Mouse (Mus musculus): Measurements from ENCODE around the gene Gm11939. TPM values are rescaled to one million over a fixed set of nuclear protein-coding genes. Genes with fewer than 3 reads are reported as not detected.

Gm11939 gene
- polyA plus RNA-seq, 1 experiment from 2014 or later: not detected

GRCm38 (mm10) chr11:99557976-99558745, 1.1 kb downstream of the Gm11939 start:
- Histone ChIP-seq H3K9ac (no peak overlapping the region), H3K36me3 (no peaks in the 10 kb centered on the region), H3K27me3 (no peaks in the 10 kb centered on the region), H3K4me2 (no peak overlapping the region), H3K4me1 (no peaks in the 10 kb centered on the region), H3K27ac (no peak overlapping the region), H3K4me3 (no peak overlapping the region), H3K9me3 (no peaks in the 10 kb centered on the region)
- no peak for ATAC-seq (ENCODE audit: insufficient number of reproducible peaks, low FRiP score, low TSS enrichment, low read depth)
- 81% methylated on average over 3 of the region's 3 CpGs for WGBS

DNA sequence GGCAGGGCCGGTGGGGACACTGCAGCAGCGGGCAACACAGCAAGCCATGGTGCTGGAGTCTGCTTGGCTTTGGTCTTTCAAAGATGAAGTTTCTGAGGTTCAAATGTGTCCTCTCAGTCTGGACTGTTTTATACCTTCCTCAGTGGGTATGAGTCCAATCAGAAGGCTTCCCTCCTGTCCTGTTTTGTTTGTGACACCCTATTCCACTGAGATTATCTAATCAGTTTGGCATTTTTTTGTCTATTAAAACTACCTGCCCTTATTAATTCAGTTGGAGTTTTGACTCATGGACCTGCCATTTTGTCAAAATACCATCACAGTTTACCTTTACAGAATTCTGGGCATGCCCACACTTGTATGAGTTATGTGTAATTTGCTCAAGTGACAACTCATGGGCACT, 2.5 kb downstream of the Gm11939 start, which contains the start of gene Krtap3-2:
Krtap3-2 (minus strand) TSS at position 101 of the 400 bp plus-strand sequence.
- WGBS: 62% methylated on average over 2 of the region's 2 CpGs
- no peak for ATAC-seq (ENCODE audit: insufficient number of reproducible peaks, low FRiP score, low TSS enrichment, low read depth)
- no peaks in the 10 kb centered on the region for H3K36me3 ChIP-seq
- H3K9ac ChIP-seq: no peak within 1 kb of the TSS
- H3K27ac ChIP-seq: no peak within 1 kb of the TSS
- no peaks in the 10 kb centered on the region for H3K27me3 ChIP-seq
- H3K4me1 ChIP-seq: no peaks in the 10 kb centered on the region
- H3K4me3 ChIP-seq: no peak within 1 kb of the TSS
- no peak within 1 kb of the TSS for H3K4me2 ChIP-seq
- no peaks in the 10 kb centered on the region for H3K9me3 ChIP-seq

- no peaks in the 10 kb centered on the region for H3K27me3 ChIP-seq
- H3K4me2 ChIP-seq: no peak overlapping the region
- H3K9ac ChIP-seq: no peak overlapping the region
- WGBS: 83% methylated on average over 2 of the region's 2 CpGs
- H3K9me3 ChIP-seq: no peaks in the 10 kb centered on the region
- H3K4me3 ChIP-seq: no peak overlapping the region
- no peak overlapping the region for H3K27ac ChIP-seq
- ATAC-seq (ENCODE audit: insufficient number of reproducible peaks, low FRiP score, low TSS enrichment, low read depth): no peak
- no peaks in the 10 kb centered on the region for H3K4me1 ChIP-seq
- no peaks in the 10 kb centered on the region for H3K36me3 ChIP-seq
Measured at GRCm38 (mm10) chr11:99556195-99556594, 3.1 kb downstream of the Gm11939 start.

DNA sequence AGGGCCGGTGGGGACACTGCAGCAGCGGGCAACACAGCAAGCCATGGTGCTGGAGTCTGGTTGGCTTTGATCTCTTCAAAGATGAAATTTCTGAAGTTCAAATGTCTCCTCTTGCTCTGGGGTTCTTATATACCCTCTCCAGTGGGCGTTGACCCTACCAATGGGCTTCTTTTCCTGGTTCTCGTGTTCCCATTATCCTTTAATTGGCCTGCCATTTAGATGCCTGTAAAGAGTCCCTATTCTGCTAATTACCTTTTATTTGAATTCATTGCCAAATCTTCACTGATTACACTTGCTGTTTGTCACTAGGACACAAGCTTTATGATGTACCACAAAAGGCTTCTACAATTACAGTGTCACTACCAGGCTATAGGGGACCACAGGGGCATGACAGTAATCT, 8.5 kb downstream of the Gm11939 start, which contains the start of gene Krtap3-3:
Krtap3-3 (minus strand) TSS at position 101 of the 400 bp plus-strand sequence.
- 57% methylated on average over 4 of the region's 4 CpGs for WGBS

GRCm38 (mm10) chr11:99547892-99548291, 11.4 kb downstream of the Gm11939 start:
- no peaks in the 10 kb centered on the region for H3K27me3 ChIP-seq
- H3K9me3 ChIP-seq: no peaks in the 10 kb centered on the region
- no peak overlapping the region for H3K27ac ChIP-seq
- H3K4me2 ChIP-seq: no peak overlapping the region
- no peaks in the 10 kb centered on the region for H3K4me1 ChIP-seq
- no peak overlapping the region for H3K4me3 ChIP-seq
- H3K9ac ChIP-seq: no peak overlapping the region
- no peak for ATAC-seq (ENCODE audit: insufficient number of reproducible peaks, low FRiP score, low TSS enrichment, low read depth)
- H3K36me3 ChIP-seq: no peaks in the 10 kb centered on the region

More for the DNA sequence above, 8.5 kb downstream of the Gm11939 start, which contains the start of gene Krtap3-3:
- Histone ChIP-seq H3K27ac (no peak within 1 kb of the TSS), H3K4me3 (no peak within 1 kb of the TSS), H3K9me3 (no peaks in the 10 kb centered on the region), H3K4me2 (no peak within 1 kb of the TSS), H3K27me3 (no peaks in the 10 kb centered on the region), H3K4me1 (no peaks in the 10 kb centered on the region), H3K36me3 (no peaks in the 10 kb centered on the region), H3K9ac (no peak within 1 kb of the TSS)
- no peak for ATAC-seq (ENCODE audit: insufficient number of reproducible peaks, low FRiP score, low TSS enrichment, low read depth)

- H3K36me3 ChIP-seq: no peaks in the 10 kb centered on the region
- H3K9ac ChIP-seq: no peak overlapping the region
- H3K27me3 ChIP-seq: no peaks in the 10 kb centered on the region
- no peak overlapping the region for H3K4me2 ChIP-seq
- no peaks in the 10 kb centered on the region for H3K9me3 ChIP-seq
- H3K4me1 ChIP-seq: 0 out of 2 replicates have a peak, but pooled peaks cover 3% of the 10 kb centered on the region
- 59% methylated on average over 9 of the region's 9 CpGs for WGBS
- no peak overlapping the region for H3K4me3 ChIP-seq
- H3K27ac ChIP-seq: no peak overlapping the region
- no peak for ATAC-seq (ENCODE audit: insufficient number of reproducible peaks, low FRiP score, low TSS enrichment, low read depth)
Measured at GRCm38 (mm10) chr11:99539721-99540120, 19.5 kb downstream of the Gm11939 start.

DNA sequence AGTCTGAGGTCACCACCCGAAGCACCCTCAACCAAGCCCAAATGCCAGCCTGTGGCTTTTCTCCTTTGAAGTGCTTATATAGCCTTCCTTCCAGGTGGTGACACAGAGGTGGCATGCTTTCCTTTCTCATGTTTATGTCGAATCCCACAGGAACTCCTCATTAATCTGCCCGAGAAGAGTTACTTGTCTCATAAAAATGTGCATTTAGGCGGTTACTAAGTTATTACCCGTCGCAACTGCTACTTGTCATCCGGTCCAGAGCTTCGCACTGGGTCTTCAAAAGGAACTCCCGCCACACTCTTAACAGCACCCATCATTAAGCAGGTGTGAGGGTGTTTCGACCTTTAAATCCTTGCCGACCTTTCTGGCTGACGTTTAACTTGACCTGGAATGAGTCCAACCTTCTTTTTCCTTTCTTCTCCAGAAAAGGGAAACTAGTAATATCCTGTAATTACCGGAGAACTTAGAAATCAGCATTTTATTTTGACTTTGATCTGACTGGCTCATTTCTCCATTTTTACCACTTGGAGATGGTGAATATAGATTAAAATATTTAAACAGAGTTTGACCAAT, 37.9 kb downstream of the Gm11939 start, which contains the start of gene Krt39:
Krt39 (minus strand) TSS at position 51 of the 573 bp plus-strand sequence.
- no peaks in the 10 kb centered on the region for H3K36me3 ChIP-seq
- 23% methylated on average over 13 of the region's 13 CpGs for WGBS
- H3K4me2 ChIP-seq: no peak within 1 kb of the TSS
- no peak within 1 kb of the TSS for H3K27ac ChIP-seq
- no peaks in the 10 kb centered on the region for H3K27me3 ChIP-seq
- H3K4me3 ChIP-seq: no peak within 1 kb of the TSS
- no peak within 1 kb of the TSS for H3K9ac ChIP-seq
- no peaks in the 10 kb centered on the region for H3K9me3 ChIP-seq
- ATAC-seq (ENCODE audit: insufficient number of reproducible peaks, low FRiP score, low TSS enrichment, low read depth): no peak
- no peaks in the 10 kb centered on the region for H3K4me1 ChIP-seq

GRCm38 (mm10) chr11:99514098-99514497, 45.2 kb downstream of the Gm11939 start:
- H3K9ac ChIP-seq: no peak overlapping the region
- no peaks in the 10 kb centered on the region for H3K36me3 ChIP-seq
- no peaks in the 10 kb centered on the region for H3K9me3 ChIP-seq
- H3K4me3 ChIP-seq: no peak overlapping the region
- no peak overlapping the region for H3K27ac ChIP-seq
- no peak for ATAC-seq (ENCODE audit: insufficient number of reproducible peaks, low FRiP score, low TSS enrichment, low read depth)
- H3K4me1 ChIP-seq: no peaks in the 10 kb centered on the region
- no peak overlapping the region for H3K4me2 ChIP-seq
- H3K27me3 ChIP-seq: no peaks in the 10 kb centered on the region
- 75% methylated on average over 8 of the region's 8 CpGs for WGBS

Other genes with a start within 250 kb of the Gm11939 start
- gene Krt25, start 236.5 kb downstream of the Gm11939 start, polyA plus RNA-seq (2015; fragmentation: Nextera tagmentation; extraction: Ambion mirVana): not detected in 2 replicates
- gene Krt26, start 221.5 kb downstream of the Gm11939 start, polyA plus RNA-seq (2015; fragmentation: Nextera tagmentation; extraction: Ambion mirVana): not detected in 2 replicates
- gene Krt27, start 208.4 kb downstream of the Gm11939 start, polyA plus RNA-seq (2015; fragmentation: Nextera tagmentation; extraction: Ambion mirVana): not detected in 2 replicates
- gene Krt28, start 184.6 kb downstream of the Gm11939 start, polyA plus RNA-seq (2015; fragmentation: Nextera tagmentation; extraction: Ambion mirVana): 0.14 and 0.17 TPM in 2 replicates
- 625 and 642 TPM in 2 replicates for gene Krt10, start 170.1 kb downstream of the Gm11939 start, polyA plus RNA-seq (2015; fragmentation: Nextera tagmentation; extraction: Ambion mirVana)
- 0.15 and 0.61 TPM in 2 replicates for gene Krt12, start 137.2 kb downstream of the Gm11939 start, polyA plus RNA-seq (2015; fragmentation: Nextera tagmentation; extraction: Ambion mirVana)
- 0.20 and 0.32 TPM in 2 replicates for gene Krt20, start 121.3 kb downstream of the Gm11939 start, polyA plus RNA-seq (2015; fragmentation: Nextera tagmentation; extraction: Ambion mirVana)
- 23.0 and 24.2 TPM in 2 replicates for gene Krt23, start 66.3 kb downstream of the Gm11939 start, polyA plus RNA-seq (2015; fragmentation: Nextera tagmentation; extraction: Ambion mirVana)
- 0.15 TPM in 1 of 2 replicates, not detected in the other for gene Krt39, start 38.1 kb downstream of the Gm11939 start, polyA plus RNA-seq (2015; fragmentation: Nextera tagmentation; extraction: Ambion mirVana)
- gene Krt40, start 16.3 kb downstream of the Gm11939 start, polyA plus RNA-seq (2015; fragmentation: Nextera tagmentation; extraction: Ambion mirVana): not detected in 2 replicates
- gene Krtap3-3, start 8.6 kb downstream of the Gm11939 start, polyA plus RNA-seq (2015; fragmentation: Nextera tagmentation; extraction: Ambion mirVana): 4.0 and 5.6 TPM in 2 replicates
- 0.24 TPM in 1 of 2 replicates, not detected in the other for gene Krtap3-2, start 2.6 kb downstream of the Gm11939 start, polyA plus RNA-seq (2015; fragmentation: Nextera tagmentation; extraction: Ambion mirVana)
- gene Krtap3-1, start 7.2 kb upstream of the Gm11939 start, polyA plus RNA-seq (2015; fragmentation: Nextera tagmentation; extraction: Ambion mirVana): 6.4 and 15.3 TPM in 2 replicates
- gene Krtap1-5, start 21.6 kb upstream of the Gm11939 start, polyA plus RNA-seq (2015; fragmentation: Nextera tagmentation; extraction: Ambion mirVana): 0.22 TPM in 1 of 2 replicates, not detected in the other
- gene Krtap1-4, start 24.2 kb upstream of the Gm11939 start, polyA plus RNA-seq (2015; fragmentation: Nextera tagmentation; extraction: Ambion mirVana): not detected in 2 replicates
- not detected in 2 replicates for gene Krtap1-3, start 31.9 kb upstream of the Gm11939 start, polyA plus RNA-seq (2015; fragmentation: Nextera tagmentation; extraction: Ambion mirVana)
- gene Krtap9-3, start 38.6 kb upstream of the Gm11939 start, polyA plus RNA-seq (2015; fragmentation: Nextera tagmentation; extraction: Ambion mirVana): not detected in 2 replicates
- not detected in 2 replicates for gene Gm11938, start 43.8 kb upstream of the Gm11939 start, polyA plus RNA-seq (2015; fragmentation: Nextera tagmentation; extraction: Ambion mirVana)
- gene Gm11937, start 50.7 kb upstream of the Gm11939 start, polyA plus RNA-seq (2015; fragmentation: Nextera tagmentation; extraction: Ambion mirVana): not detected in 2 replicates
- not detected in 2 replicates for gene Krtap2-4, start 55.4 kb upstream of the Gm11939 start, polyA plus RNA-seq (2015; fragmentation: Nextera tagmentation; extraction: Ambion mirVana)
- gene Gm11562, start 61.0 kb upstream of the Gm11939 start, polyA plus RNA-seq (2015; fragmentation: Nextera tagmentation; extraction: Ambion mirVana): not detected in 2 replicates
- gene Krtap4-1, start 68.8 kb upstream of the Gm11939 start, polyA plus RNA-seq (2015; fragmentation: Nextera tagmentation; extraction: Ambion mirVana): not detected in 2 replicates
- not detected in 2 replicates for gene Krtap4-2, start 75.6 kb upstream of the Gm11939 start, polyA plus RNA-seq (2015; fragmentation: Nextera tagmentation; extraction: Ambion mirVana)
- gene Krtap4-7, start 84.6 kb upstream of the Gm11939 start, polyA plus RNA-seq (2015; fragmentation: Nextera tagmentation; extraction: Ambion mirVana): not detected in 2 replicates
- gene Gm11555, start 90.8 kb upstream of the Gm11939 start, polyA plus RNA-seq (2015; fragmentation: Nextera tagmentation; extraction: Ambion mirVana): not detected in 2 replicates
- not detected in 2 replicates for gene Gm11563, start 99.5 kb upstream of the Gm11939 start, polyA plus RNA-seq (2015; fragmentation: Nextera tagmentation; extraction: Ambion mirVana)
- gene Krtap4-6, start 106.5 kb upstream of the Gm11939 start, polyA plus RNA-seq (2015; fragmentation: Nextera tagmentation; extraction: Ambion mirVana): not detected in 2 replicates
- not detected in 2 replicates for gene Gm14190, start 131.3 kb upstream of the Gm11939 start, polyA plus RNA-seq (2015; fragmentation: Nextera tagmentation; extraction: Ambion mirVana)
- gene Gm14180, start 174.8 kb upstream of the Gm11939 start, polyA plus RNA-seq (2015; fragmentation: Nextera tagmentation; extraction: Ambion mirVana): not detected in 2 replicates
- gene Gm11595, start 213.4 kb upstream of the Gm11939 start, polyA plus RNA-seq (2015; fragmentation: Nextera tagmentation; extraction: Ambion mirVana): not detected in 2 replicates
- gene Krtap4-8, start 221.2 kb upstream of the Gm11939 start, polyA plus RNA-seq (2015; fragmentation: Nextera tagmentation; extraction: Ambion mirVana): not detected in 2 replicates
- not detected in 2 replicates for gene Krtap4-9, start 225.7 kb upstream of the Gm11939 start, polyA plus RNA-seq (2015; fragmentation: Nextera tagmentation; extraction: Ambion mirVana)
- gene Gm11596, start 234.0 kb upstream of the Gm11939 start, polyA plus RNA-seq (2015; fragmentation: Nextera tagmentation; extraction: Ambion mirVana): not detected in 2 replicates
- gene Gm11569, start 239.5 kb upstream of the Gm11939 start, polyA plus RNA-seq (2015; fragmentation: Nextera tagmentation; extraction: Ambion mirVana): not detected in 2 replicates
- not detected in 2 replicates for gene Gm11554, start 245.0 kb upstream of the Gm11939 start, polyA plus RNA-seq (2015; fragmentation: Nextera tagmentation; extraction: Ambion mirVana)